Mouse (Mus musculus): Measurements from ENCODE around the gene Zfyve27. TPM values are rescaled to one million over a fixed set of nuclear protein-coding genes. Genes with fewer than 3 reads are reported as not detected.

Zfyve27 gene
- polyA plus RNA-seq (2017; shearing (Covaris generic)), result 67.2 TPM

GRCm38 (mm10) chr19:42163764-42164163, at the start of gene Zfyve27:
Gene Zfyve27 (plus strand): TSS chr19:42163951.

GRCm38 (mm10) chr19:42128787-42129508, 34.8 kb upstream of the Zfyve27 start, which contains the start of gene Avpi1:
Gene Avpi1 (minus strand): TSS chr19:42129059.

DNA sequence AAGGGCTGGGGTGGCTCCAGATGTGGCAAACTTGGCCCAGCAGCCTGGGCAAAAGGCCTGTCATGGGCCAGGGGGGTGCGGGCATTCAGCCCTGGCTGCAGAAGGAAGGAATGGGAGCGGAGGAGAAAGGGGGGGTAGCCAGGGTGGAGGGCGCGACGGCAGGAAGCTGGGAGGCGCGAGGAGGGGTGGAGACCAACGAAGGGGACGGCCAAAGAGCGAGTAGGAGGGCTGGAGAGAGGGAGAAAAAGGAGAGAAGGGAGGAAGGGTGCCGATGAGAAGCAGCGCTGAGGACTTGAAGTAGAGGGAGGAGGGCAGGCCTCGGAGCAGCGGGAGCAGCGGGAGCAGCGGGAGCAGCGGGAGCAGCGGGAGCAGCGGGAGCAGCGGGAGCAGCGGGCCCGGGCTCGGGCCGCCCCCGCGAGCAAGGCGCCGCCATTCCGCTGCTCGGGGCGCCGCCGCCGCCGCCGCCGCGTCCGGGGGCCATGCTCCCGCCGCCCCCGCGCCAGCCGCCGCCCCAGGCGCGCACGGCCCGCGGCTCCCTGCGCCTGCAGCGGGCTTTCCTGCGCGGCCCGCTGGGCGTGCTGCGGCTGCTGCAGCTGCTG, 16.5 kb upstream of the Zfyve27 start, which contains the start of gene Marveld1:
Marveld1 (plus strand) TSS at position 231 of the 599 bp plus-strand sequence.

DNA sequence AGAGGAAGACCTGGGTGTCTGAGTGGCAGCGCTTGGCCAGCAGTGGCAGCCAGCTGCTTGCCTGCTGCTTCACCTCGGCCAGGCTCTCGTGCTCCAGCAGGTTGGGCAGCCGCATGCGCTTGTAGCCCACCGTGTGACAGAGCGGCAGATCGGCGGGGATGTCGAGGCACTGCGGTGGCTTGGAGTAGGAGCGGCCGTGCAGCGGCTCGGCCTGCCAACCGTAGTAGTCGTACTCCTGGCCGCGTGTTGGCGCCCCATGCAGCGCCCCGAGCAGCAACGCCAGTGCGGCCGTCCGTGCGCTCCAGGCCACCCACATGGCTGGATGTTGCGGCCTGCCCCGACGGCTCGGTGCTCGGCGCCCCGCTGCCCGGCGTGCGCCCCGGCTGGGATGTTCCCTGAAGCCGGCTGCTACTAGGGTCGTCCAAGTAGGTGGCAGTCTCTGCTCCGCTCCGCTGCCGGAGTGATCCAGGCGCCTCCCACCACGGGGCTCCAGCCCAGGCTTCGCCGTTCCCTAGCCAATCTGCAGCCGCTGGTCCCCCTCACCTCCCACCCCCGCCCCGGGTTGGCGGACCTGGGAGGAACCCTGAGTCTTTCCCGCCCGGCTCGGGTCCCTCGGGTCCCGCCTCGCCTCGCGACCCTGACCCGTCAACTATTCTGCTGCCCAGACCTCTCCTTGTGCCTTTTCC, 38.1 kb downstream of the Zfyve27 start, which contains the start of gene Sfrp5:
Sfrp5 (minus strand) TSS at position 557 of the 686 bp plus-strand sequence.

Other genes with a start within 250 kb of the Zfyve27 start
- gene Exosc1, start 230.5 kb upstream of the Zfyve27 start, polyA plus RNA-seq (2017; shearing (Covaris generic)), result 85.4 TPM
- 65.9 TPM for gene Zdhhc16, start 230.5 kb upstream of the Zfyve27 start, polyA plus RNA-seq (2017; shearing (Covaris generic))
- gene Mms19, start 182.8 kb upstream of the Zfyve27 start, polyA plus RNA-seq (2017; shearing (Covaris generic)), result 79.9 TPM
- gene Ubtd1, start 182.2 kb upstream of the Zfyve27 start, polyA plus RNA-seq (2017; shearing (Covaris generic)), result 5.3 TPM
- gene Ankrd2, start 128.0 kb upstream of the Zfyve27 start, polyA plus RNA-seq (2017; shearing (Covaris generic)), result not detected
- gene Hoga1, start 118.3 kb upstream of the Zfyve27 start, polyA plus RNA-seq (2017; shearing (Covaris generic)), result not detected
- not detected for gene 4933411K16Rik, start 111.7 kb upstream of the Zfyve27 start, polyA plus RNA-seq (2017; shearing (Covaris generic))
- gene Morn4, start 77.6 kb upstream of the Zfyve27 start, polyA plus RNA-seq (2017; shearing (Covaris generic)), result 0.79 TPM
- 3.6 TPM for gene Pi4k2a, start 73.5 kb upstream of the Zfyve27 start, polyA plus RNA-seq (2017; shearing (Covaris generic))
- 5.5 TPM for gene Avpi1, start 34.9 kb upstream of the Zfyve27 start, polyA plus RNA-seq (2017; shearing (Covaris generic))
- gene Marveld1, start 16.6 kb upstream of the Zfyve27 start, polyA plus RNA-seq (2017; shearing (Covaris generic)), result 3.4 TPM
- gene Sfrp5, start 38.3 kb downstream of the Zfyve27 start, polyA plus RNA-seq (2017; shearing (Covaris generic)), result 0.15 TPM
- gene Golga7b, start 83.6 kb downstream of the Zfyve27 start, polyA plus RNA-seq (2017; shearing (Covaris generic)), result not detected